Mouse (Mus musculus) ES-Bruce4 (cell line): ENCODE measurements around the gene Csmd2.

Experiments used
- CTCF ChIP-seq: IDR thresholded peaks from one replicate; pipeline ENCODE4 v1.8.1; 2011; ENCODE audit warnings: low read depth, low read length
- POLR2A ChIP-seq: IDR thresholded peaks from one replicate; pipeline ENCODE4 v1.8.1; 2011; ENCODE audit warnings: low read length; ENCODE audit not compliant: insufficient read depth

DNA sequence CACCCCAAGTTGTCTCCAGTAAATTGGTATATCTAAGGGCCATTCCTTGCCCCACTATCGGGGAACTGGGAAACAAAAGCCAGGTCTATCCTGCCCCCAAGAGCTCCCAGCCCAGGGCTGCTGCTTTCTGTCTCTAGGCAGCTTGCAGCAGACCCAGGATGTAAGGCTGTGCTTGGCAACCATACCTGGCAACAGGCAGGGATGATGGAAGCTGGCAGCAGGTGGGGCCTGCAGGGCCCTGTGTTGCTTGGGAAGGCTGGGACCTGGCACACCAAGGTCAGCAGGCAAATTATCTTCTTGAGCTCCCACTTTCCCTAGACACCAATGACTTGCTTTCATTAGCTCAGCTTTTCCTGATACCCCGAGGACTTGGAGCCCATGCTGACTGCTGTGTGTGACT lies 31.8 kb downstream of the Csmd2 start:
- no peak for TF ChIP-seq CTCF
- no peak for TF ChIP-seq POLR2A
